Mouse (Mus musculus) ovary, postnatal 10 days (tissue): ENCODE measurements around the gene Efna3.

ENCODE experiments used
- DNase-seq: peaks from one replicate; pipeline ENCODE4 v3.0.0; 2022; ENCODE audit warnings: low spot score

Gene Efna3

GRCm38 (mm10) chr3:89337721-89338578 is 15.2 kb upstream of the Efna3 start, which contains the start of gene Efna4:
Gene Efna4 (minus strand): TSS chr3:89338028.
- no peak for DNase-seq

DNA sequence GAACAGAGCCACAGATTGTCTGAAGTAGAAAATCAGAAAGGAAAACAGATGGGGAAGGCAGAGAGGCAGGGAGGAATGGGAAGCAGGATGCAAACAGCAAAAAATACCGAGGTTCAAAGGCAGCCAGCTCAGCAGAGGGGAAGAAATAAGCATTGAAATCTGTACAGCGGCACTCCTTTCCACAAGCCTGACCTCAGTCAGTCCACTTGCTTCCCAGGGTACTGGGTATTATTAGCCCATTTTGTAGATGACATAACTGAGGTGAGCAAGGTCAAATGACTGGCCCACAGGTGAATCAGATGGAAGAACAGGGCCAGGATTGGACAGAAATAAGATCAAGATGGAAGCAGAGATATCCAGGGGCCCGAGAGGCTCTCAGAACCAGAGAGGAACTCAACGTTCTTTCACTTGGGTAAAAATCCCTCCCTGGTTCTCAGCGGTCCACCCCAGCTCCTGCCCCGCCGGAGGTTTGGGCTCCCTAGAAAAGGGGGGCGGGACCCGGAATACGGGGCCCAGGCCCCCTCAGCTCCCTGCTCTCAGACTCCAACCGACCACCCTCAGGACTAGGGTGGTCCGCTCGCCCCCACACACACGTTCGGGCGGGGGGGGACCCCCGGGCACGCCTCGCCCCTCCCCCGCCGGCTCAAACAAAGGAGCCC is 14.4 kb upstream of the Efna3 start:
- DNase-seq = no peak

GRCm38 (mm10) chr3:89336529-89336928 is 13.8 kb upstream of the Efna3 start:
- DNase-seq = no peak

DNA sequence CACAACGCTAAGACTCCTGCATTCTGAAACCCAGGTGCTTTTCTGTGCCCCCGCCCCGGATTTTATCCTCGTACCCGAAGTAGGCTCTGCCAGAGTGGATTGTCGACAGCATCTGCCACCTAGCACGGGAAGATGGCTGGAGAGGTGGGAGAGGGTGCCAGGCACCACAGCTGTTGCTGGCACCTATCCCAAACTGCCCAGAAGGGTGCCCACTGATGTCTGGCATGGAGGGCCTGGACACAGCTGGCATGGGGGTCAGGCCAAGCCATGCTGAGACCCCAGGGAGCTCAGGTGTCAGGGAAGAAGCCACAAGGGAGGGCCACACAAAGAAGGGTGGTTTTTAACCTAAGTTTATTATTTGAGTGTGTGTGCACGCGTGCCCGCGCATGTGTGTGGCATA is 10.3 kb upstream of the Efna3 start:
- DNase-seq = no peak

GRCm38 (mm10) chr3:89332476-89332875 is 9.7 kb upstream of the Efna3 start:
- no peak for DNase-seq

- DNase-seq = no peak
These were observed 9.2 kb upstream of the Efna3 start for GRCm38 (mm10) chr3:89332013-89332412.

DNA sequence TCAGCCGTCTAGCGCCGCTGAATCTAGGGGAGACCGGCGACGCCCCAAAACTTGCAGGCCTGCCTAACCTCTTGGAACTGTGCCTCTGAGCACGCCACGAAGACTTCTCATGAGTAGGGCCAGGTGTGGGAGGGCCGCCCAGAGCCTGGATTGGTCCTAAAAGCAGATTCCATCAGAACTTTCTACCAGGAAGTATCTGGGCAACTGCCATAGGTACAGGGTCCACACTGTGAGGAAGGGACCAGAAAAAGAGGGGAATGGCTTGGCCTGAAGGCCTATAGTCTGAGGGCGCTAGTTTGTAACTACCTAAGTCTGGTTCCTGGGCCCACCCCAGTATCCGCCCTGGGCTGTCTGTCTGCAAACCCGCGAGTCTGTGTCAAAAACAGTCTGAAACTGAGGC is 8.8 kb upstream of the Efna3 start:
- no peak for DNase-seq

- no peak for DNase-seq
These were observed 8.2 kb upstream of the Efna3 start for GRCm38 (mm10) chr3:89330948-89331347.

GRCm38 (mm10) chr3:89330346-89330745 is 7.6 kb upstream of the Efna3 start:
- no peak for DNase-seq

GRCm38 (mm10) chr3:89328623-89329022 is 5.9 kb upstream of the Efna3 start:
- no peak for DNase-seq

DNA sequence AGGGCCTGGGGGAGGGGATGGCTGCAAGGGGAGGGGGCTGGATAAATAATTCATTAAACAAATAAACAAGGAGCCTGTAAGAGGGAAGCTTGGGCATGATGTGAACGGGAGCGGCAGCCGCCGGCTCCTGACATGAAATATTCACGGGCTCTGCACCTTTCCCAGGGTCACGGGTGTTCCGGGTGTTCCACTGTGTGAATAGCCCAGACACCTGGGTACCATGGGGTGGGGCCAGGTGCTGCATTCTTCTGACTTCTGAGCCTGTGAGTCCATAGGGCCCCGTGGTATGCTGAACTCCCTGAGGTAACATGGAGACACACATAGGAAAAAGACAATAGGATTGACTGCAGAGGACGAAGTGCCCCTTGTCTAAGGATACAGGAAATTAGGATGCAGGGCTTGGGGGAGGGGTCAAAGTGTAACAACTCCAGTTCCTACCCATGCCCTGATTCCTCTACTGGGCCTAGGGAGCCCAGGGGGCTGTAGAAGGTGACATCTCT is 4.7 kb upstream of the Efna3 start:
- DNase-seq = no peak

- DNase-seq = no peak
These were observed 3.1 kb upstream of the Efna3 start for GRCm38 (mm10) chr3:89325882-89326281.

DNA sequence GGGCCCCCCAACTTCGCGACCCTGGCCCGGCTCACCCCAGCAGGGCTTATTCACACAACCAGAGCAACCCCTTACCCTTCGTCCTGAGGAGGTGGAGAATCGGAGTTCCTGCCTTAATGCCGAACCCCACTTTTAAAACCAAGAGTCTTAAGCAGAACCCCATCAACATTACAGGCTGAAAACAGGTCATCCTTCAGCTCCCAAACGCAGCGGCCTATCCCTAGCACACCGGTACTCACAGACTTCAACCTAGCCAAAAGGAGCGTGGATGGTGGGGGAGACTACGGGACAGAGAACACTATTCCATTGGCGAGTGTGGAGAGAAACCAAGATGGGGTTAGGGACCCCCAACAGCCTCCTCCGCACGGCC is 649 bp downstream of the Efna3 start:
- no peak for DNase-seq

DNA sequence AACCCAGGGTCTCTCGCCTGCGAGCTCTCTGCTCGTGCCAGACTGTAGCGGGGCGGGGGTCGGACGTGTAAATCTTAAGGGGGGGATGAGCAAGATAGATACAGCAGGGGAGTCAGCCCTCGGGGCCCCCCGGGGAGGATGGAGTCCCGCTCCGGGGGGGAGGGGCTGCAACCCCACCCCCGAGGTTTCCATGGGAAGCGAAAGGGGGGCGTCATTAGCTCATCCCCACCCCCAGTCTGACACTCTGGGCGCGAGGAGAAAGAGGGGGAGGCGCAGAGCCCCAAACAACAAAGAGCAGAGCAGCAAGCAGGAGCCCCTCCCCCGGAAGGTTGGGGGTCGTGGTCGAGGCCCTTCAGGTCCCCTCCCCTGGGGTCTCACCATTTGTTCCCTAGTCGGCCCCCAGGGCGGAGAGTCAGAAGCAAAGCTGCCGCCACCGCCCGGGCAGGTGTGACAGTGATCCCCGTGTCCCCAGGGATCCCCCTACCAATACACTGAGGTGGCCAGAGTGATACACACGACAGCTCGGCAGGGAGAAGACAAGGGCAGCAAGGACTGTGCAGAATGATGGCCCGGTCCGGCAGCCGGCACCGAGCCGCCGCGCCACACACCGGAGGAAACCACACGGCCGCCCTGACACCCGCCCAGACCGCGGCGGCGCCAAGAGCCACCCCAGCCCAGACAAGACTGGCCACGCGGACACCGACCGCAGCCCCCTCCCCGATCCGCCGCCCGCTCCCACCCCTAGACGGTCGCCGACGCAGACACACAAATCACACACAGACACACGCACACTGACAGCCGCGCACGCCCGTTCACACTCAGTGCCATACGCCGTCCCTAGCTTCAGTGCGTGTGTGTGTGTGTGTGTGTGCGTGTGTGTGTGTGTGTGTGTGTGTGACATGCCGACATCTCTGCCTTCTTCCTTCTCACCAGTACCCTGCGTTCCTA is 1.3 kb downstream of the Efna3 start:
- no peak for DNase-seq

GRCm38 (mm10) chr3:89320581-89321182 is 2.1 kb downstream of the Efna3 start:
- DNase-seq = no peak

GRCm38 (mm10) chr3:89319591-89320350 is 3.0 kb downstream of the Efna3 start:
- no peak for DNase-seq

DNA sequence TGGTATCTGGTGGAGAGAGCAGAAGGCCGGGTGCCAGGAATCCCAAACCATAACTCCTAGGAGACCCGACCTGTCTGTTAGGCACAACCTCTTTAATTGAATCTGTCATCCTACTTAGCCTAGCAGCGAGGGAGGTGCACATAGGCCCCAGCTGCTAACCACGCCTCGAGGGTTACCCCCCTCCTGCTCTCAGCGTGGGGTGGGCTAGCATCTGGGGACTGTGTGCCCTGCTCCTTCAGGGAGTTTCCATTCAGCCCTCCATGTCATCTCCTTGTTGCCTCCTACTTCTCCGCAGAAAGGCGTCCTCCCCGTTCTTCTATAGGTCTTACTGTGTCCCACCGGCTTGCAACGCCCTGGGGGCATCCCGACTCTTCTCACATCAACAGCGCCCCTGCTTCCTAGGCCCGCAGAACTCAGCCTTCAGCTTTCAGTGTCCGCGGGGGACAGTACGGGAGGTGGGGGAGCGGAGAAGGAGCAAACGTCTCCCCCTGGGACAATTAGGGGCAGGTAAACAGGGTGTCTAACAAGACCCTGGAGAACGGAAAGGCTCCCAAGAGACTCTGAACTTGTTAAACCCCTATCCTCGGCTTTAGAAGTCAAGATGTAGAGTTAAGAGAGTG is 3.7 kb downstream of the Efna3 start:
- DNase-seq = no peak

DNA sequence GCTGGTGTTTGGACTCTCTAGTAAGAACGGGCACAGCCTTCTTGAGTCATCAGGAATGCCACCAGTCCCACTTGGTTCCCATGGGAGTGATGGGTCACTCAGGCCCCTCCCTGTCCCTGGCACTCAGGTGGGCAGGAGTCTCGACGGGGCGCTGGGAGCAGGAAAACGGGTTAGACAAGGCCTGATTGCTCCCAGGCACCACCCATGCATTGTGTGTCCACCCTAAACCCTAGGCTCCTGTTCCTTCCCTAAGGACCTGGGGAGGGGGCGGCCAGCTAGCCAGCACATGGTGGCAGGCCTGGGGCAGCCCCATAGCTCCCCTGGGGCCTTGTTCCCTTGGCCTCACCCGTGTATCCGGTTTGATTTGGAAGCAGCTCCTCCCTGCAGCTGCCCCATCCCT is 4.4 kb downstream of the Efna3 start:
- DNase-seq = no peak

DNA sequence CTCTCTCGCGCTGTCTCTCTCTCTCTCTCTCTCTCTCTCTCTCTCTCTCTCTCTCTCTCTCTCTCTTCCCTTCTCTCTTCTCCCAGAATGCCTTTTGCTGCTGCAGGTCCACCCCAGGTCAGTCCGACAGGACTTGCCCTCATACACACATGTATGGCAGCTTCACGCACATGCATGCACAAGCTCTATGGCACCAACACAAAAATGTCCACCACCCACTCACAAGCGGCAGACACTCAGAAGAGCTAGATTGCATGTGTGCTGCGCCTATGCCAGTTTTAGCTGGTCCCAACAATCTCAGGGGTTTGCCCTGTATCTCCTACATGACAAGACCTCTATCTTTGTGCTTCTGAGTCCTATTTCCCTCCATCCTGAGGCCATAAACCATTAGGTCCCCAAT is 5.5 kb downstream of the Efna3 start:
- DNase-seq = no peak

DNA sequence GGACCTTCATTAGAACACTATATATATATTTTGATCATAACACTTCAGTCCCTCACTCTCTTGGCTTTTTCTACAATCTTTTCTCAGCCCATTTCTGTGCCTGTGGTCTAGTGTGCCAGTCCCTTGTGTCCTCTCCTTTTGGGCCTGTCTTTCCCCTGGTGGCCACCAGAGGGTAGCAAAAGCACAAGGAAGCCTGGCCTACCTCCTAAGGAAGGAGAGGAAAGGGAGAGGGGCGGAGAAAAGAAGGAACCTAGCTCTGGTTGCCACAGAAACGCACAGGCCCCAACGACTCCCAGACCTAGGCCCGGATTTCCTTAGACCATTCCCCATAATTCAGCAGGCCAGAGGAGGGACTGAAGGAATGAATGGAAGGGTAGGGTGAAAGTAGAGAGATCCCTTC is 5.9 kb downstream of the Efna3 start:
- DNase-seq = peak; percentile 69
